Mouse (Mus musculus) thymus, postnatal 14 days (tissue): ENCODE results near the gene Stx16.

Experiments
- DNase-seq: peaks from one replicate; pipeline ENCODE4 v3.0.0; 2021

Gene Stx16

DNA sequence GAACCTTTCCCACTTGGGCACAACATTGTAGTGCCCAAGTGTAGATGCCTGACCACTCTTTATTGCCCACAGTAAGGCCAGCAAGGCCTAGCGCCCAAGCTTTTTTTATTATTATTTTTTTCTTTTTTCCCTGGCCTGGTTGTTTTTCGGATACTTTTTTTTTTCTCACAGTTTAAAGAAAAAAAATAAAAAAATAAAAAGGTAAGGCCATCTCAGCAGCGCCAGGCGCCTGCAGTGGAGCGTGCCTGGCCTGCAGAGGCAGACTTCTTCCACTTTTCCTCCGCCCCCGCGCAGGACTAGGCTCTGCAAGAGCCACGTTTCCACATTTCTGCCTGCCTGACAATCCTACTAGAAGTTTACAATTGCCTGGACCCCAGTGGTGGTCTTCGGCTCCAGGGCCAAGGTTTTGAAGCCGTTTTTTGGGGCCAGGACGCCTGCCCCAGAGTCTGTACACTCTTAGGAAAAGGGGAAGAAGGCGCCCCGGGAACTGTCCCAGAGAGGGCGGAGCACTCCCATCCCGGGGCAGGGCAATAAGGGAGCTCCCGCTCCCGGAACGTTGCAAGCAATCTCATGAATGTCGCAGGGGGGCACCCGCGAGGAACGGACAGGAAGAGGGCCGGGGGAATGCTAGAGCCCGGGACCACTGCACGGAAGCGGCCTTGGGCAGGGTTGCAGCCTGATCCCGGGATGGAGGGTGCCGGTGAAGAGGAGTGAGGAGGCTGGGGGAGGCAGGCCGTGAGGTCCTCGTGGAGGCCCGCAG lies at the start of gene Stx16:
Gene Stx16, plus strand, starts transcription at position 636 of the 760 bp plus-strand sequence.
- peak; percentile 92 for DNase-seq

DNA sequence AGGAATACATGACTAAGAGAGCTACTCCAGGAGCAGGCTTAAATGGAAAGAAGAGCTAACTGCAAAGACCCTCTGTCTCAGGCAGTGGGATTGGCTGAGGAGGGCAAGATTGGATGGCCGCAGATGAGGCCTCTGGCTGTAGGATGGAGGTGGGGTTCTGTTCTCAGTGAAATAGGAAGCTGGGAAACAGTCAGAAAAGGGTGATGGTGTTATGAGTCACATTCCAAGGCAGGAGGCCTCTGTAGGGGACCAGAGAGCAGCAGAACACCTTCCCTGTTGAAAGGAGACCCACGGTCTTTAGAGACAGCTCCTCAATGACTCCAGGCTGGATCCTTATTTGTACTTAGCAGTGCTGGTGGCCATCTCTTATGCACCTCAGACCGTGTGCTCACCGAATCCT lies 49.7 kb upstream of the Stx16 start:
- no peak for DNase-seq

DNA sequence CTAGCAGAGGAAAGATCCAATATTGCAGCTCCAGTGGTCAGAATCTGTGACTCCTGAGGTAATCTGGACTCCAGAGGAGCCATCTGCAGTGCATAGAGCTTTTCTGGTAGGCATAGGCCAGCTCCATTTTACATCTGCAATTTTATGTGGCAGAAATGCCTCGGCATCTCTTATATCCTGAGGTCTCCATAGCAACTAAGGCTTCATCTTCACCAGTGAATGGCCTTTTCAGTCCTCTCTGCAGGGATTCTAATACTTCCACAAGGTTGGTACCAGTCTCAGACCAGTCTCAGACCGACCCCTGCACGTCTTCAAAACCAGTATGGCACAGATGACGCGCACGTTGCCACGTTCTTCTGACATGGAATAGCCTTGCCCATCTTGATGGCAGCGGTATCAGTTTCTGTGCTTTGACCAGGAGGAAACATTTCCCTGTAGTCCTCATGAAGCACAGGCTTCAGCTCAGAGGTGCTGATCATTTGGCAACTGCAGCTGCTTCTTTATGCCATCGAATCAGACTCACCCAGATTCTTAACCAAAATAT lies 42.8 kb upstream of the Stx16 start:
- no peak for DNase-seq

DNA sequence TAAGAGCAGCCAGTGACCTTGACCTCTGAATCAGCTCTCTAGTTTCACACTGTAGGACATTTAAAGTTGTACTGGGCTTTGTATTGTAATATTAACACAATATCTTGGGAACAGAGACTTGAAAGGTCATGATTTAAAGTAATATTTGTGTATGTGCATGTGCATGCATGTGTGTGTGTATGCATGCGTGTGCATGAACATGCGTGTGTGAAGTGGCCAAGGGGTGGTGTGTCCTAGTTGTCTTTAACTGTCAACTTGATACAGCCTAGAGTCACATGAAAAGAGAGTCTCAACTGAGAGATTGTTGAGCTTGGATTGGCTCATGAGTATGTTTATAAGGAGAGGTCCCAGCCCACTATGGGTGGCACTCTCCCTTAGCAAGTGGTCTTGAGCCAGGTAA lies 28.5 kb upstream of the Stx16 start:
- no peak for DNase-seq

DNA sequence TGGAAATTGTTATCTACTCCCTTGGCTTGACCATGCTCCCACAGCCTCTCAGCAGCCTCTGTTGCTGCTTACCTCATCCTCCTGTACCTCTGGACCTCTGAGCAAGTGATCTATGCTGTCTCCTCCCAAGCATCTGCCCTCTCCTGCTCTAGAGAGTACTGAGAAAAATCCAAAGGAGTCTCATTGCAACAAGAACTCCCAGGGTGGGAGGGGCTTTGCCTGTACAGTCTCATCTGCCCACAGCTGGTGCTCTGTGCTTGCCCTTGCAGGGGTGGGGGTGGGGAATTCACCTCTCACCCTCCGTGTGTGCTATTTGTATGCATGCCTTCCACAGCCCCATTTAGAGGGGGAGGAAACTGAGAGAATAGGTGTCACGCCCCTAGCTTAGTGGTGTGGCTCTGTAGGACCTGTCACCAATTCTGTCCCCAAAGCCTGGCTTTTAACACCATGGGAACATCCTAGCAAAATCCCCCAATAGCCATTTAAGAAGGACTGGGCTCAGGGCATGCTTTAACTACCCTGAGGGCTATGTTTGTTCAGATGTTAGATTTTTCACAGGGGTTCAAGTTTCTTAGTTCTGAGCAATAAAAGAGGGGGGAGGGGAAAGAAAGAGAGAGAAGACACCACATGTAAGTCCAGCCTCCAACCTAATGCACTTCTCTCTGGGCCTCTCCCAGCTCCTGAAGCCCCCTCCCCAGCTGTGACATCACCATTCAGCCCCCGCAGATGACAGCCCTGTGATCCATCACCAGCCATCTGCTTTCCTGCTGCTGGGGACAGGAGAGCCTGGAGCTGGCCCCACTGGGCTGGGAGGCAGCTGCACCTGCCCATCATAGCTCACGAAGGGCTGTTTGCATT lies 26.4 kb upstream of the Stx16 start:
- DNase-seq: no peak

DNA sequence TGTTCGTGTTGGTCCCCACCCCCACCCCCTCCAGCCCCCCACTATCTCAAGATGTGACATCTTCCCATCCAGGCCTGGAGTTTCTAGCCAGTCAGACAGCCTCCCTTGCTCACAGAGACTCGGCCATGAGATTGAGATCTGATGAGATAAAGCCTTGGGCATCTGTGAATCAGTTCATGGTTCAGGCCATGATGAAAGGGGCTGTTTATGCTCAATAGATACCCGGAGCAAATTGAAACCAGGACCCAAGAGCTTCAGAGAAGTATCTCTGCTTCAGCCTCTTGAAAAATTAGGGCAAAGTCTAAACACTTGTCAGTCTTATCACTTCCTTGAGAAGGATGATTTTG lies 25.8 kb upstream of the Stx16 start:
- DNase-seq: no peak

DNA sequence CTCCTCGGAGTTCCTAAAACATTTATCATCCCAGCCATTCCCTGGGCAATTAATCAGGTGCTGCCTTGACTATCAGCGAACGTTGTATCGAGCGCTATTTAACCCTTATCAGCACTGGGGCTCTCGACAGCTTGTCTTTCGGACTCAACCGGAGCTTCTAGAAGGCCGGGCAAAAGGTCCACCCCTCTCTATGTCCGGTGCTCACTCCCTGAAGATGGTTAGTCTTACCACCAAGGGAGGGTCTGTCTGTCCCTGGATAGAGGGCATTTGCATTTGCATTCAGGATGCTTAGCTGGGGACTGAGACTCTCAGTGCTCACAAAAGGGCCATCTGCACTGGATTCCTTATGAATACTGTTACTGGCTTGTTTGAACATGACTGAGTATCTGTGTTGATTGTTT lies 25.0 kb upstream of the Stx16 start:
- no peak for DNase-seq

DNA sequence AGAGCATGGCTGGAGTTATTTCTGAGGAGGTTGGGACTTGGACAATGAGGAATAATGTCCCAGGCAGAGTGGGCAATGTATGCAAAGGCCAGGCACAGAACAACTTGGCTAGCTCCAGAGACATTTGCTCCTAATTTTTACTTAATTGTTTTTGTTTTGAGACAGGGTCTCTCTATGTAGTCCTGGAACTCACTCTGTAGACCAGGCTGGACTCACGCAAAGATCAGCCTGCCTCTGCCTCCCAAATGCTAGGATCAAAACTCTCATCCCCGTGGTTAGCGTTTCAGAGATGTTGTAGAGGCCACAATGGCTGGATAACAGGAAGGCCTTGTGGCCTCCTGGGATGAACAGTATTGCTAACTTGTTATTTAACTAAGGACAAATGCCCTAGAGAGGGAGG lies 21.6 kb upstream of the Stx16 start:
- DNase-seq: no peak

DNA sequence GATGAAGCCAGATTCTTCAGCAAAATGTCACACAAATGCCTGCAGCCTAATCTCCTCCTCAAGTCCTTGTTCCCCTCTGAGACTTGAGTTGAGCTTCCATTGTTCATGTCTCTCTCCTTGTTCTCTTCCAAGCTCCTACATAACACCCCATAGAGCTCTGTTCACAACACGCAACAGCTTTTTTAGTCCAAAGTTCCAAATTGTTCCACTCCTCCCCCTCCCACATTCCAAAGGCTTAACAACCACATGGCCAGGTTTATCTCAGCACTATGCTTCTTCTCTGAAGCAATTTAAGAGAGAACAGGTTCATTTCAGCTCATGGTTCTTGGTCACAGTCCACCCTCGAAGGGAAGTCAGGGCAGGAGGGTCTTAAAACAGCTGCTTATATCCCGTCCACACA lies 18.4 kb upstream of the Stx16 start:
- DNase-seq: no peak

DNA sequence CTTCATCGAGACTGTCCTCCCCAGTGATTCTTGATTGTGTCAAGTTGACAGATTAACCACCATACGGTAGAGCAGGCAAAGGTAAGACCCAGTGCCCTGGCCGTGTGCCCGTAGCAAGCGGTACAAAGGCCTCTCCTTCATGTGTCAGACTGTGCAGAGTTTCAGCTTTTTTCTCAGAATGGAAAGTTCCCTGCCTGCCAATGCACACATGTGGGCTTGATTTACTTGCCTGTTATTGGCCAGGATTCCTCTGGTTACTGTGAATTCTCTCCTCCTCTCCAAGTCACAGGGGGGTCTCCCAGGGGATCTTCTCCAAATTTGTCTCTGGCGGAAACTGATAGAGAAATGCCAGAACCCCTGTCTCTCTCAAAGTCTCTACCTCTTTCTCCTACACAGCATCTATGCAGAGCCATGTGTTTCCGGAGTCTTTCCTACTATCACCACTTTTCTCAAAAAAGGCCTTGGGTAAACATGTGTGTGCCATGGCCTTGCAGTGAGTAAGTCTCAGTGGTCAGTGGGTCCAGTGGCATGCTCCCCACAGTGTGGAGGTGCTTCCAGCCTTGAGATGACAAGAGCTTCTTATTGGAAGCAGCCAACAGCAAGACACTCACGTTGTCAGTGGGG lies 17.7 kb upstream of the Stx16 start:
- no peak for DNase-seq

DNA sequence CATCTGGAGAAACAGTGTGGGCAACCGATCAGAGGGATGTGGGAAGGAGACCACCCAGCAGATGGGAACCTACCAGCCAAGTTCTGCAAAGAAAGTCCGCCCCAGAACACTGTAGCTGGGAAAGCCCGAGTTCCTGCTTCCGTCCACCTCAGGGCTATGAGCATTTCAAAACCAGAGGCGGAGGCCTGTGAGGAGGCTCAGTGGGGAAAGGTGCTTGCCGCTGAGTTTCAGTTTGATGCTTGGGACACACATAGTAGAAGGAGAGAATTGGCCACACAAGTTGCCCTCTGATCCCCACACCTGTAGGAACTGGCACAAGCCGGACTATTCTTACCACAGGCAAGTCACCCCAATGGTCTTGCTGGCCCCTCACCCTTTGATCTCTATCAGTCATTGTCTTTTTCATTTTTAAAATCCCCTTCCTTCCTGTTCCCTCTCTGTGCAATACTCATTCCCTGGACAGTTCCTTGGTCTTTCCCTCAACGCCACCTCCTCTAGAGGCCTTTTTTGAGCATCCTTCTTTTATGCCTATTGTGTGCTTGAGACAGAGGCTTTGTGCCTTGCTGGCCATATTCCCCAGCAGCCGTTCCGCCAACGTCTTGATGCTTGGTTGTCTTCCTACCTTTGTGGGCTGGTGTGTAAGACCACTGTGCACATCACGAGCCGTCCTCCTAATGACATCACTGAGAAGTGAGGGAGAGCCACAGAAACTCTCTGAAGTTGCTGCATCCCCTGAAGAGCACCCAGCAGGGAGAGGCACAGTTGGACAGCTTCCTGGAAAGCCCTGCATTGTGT lies 16.3 kb upstream of the Stx16 start:
- no peak for DNase-seq

DNA sequence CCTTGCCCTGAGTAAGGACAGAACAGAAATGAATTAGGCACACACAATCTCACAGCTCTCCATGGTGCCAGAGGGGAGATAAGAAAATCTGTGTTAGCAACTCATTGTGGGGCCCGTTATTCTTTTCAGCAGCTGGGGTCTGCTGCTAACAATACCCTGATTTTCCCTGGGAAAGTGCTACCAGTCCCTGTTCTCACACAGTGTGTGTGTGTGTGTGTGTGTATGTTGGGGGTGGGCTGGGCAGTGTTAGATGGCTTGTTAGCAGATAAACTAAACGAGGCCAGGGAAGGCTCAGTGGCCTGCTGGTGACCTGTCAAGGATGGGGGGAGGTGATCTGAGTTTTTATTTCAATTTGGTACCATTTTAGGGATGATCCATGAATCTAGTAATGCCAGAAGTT lies 14.9 kb upstream of the Stx16 start:
- no peak for DNase-seq

DNA sequence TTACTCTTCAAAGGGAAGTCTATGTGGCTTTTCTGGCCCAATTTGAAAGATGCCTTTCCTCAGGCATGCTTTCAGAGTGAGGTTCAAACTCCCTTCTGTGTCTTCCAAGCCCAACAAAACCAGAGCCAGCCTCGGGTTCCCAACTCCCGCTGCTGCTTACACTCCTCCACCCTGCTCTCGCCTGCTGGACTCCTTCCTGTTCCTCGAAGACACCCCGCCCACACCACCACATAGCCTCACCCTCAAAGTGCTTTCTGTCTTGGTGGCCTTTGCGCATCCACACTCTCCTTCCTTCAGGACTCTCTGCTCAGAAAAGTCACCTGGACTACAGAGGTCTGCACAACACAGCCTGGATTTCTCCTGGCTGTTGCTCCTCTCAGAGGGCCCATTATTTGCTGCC lies 13.0 kb upstream of the Stx16 start:
- no peak for DNase-seq

DNA sequence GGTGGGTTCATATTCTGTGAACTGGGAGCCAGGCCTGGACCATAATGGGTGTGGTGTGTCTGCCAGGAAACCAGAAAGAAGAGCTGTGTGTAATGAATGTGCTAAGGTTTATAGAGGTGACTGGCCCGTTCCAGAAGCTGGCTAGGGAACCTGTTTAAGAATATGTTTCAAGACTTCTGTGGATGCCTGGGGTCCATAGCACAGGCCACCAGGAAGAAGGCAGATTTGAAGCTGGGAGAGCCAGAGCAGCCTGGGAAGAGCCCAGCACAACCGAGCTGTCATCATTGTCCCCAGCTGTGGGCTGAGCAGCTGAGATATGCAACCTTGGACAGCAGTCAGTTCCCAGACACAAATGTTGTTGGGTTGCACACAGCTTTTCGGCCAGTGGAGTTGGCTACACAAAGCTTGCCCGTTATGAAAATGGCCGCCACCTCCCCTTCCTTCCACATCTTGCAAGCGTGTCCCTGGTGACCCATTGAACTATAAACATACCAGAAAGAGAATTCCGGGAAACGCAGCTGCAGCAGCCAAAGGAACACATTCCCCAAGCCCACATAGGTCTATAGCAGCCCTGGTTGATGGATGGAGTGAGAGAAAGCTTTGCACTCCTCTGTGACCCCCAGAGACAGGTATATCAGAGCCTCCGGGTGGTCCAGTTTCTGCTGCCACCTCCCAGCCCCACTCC lies 12.4 kb upstream of the Stx16 start:
- DNase-seq: no peak

DNA sequence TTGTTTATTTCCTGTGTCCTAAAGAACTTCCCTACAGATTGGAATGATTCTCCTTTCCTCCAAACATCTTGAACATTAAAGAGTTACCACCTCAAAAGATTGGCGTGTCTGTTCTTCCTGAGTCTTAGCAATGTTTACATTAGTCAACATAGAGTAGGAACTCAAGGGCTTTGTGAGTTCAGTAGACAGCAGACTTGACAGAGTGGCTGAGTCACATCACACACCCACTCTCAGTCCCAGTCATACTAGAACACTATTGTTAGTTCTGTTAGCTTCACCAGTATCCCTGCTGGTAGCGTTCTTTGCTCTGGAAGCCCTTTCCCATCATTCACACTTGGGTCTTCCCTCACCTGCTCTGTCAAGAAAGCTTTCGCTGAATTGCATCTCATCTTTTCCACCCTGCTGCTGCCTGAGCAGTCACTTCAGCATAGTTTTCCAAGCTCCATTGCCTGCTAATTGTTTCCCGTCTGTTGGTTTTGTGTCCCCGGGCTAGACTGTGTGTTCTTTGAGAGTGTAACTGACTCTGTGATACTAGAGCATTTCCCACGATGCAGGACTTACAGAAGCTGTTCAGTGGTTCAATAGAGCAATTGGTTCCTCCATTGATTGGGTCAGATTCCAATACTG lies 8.2 kb upstream of the Stx16 start:
- no peak for DNase-seq

DNA sequence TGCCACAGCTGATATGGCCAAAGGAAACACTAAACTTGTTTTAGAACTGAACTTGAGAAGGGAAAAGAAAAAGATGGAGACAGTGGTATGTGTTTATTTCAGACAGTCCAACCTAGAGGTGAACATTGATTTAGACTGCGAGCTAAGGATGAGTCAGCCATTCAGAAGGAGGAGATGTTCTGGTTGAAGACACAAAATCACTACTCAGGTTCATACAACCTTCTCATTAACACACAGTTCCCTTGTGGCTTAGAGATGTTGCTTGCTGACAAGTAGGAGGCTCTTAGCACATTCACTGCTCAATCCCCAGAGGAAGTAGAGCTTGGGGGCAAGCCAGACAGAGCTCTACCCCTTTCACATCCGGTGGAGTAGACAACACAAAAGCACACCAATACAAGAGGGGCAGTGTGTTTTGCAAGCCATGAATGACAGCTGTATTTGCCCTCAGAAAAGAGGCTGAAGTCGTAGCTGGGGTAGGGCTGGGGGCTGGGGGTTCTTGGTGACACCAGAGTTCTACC lies 6.5 kb upstream of the Stx16 start:
- peak; percentile 13 for DNase-seq

DNA sequence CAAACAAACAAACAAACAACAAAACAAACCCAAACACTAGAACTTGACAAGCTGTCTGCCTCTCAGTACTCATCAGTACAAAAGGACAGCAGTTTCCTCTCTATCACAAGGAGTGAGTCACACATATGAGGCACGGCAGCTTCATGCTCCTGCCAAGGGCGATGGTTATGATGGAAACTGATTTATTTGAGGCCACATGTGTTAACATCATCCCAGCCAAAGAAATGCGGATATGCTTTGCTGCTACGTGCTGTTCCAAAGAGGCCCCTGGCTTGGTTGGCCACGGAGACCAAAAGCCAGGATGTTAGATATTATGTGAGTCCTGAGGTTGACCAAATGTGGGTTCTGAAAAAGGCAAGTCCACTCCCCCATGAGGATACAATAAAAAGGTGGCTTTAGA lies 4.7 kb upstream of the Stx16 start:
- DNase-seq: no peak

DNA sequence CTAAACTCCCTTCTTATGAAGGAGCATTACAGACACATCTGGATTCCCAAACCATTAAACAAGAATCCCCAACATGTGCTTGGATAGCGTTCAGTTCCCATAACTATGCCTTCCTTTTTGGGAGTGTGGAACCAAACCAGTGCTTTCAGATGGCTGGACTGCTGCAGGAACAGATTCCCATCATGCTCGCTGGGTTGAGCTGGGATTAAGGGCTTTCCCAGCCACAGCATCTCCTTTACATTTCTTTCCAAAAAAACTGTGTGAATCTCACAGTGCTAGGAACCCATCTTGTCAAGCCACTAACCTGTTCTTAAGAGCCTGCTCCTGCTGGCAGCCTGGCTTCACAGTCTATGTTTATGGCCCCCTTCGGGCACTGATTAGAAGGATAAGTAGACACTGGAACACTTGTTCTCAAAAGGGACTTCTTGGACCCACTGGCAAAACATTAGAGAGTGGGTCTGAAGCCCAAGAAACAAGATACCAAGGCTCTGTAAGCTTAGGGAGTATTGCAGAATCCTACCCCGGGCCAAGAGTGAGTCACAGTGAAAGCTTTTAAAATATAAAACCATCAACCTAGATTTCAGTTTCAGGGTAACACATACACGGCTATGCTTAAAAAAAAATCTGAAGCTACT lies 2.8 kb upstream of the Stx16 start:
- no peak for DNase-seq

DNA sequence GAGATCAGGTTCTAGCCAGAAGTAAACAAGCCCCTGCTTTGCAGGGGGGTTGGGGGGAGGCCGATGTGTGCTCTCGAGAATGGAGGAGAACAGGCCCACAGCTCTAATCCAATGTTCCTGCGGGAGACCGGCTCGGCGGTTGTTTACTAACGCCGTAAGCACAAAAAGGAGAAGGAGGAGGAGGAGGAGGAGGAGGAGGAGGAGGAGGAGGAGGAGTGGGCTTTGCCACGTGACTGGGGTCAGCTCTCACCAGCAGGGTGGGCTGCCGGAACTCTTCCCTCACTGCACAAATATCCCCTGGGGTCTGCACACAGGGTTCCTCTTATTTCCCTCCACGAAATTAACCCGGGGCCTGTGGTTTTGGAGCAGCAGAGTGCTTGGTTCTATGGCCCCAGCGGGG lies 1.5 kb upstream of the Stx16 start:
- peak; percentile 35 for DNase-seq

DNA sequence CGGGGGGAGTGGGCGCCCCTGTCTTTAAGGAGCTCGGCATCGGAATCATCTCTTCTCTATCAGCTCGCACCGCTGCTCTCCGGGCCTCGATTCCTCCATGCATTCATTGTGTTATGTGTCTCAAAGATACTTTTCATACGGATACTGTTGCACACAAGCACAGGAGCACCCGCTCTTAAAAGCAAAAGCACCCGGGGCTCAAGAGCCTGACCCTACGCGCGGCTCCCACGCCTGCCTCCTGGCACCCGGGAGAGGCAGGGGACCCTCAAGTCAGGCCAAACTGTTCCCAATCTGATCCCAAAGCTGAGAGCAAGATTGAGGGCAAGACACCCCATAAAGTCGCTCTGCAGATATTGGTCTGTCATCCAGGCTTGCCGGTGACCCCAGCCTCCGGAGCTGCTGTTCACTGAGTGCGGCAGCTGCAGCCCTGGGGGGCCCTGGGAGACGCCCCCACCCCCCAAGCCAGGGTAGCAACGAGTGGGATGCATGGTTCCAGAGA lies 987 bp upstream of the Stx16 start:
- peak; percentile 40 for DNase-seq

DNA sequence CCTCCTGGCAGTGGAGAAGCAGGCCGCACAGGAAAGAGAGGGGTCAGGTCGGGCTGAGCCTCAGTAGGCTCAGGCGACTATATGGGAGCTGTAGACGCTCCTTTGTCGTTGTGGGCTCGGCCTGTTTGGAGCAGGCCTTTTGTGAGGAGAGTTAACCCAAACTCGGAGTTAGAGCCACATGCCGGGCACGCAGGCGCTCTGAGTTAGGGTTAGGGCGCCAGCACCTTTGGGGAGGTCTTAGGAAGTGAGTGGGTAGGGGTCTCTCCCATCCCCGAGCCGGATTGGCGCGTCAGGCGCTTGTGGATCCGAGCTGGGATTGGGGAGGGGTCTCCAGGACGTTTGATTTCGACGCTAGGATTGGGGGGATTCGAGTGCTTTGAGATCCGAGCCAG lies 321 bp downstream of the Stx16 start:
- no peak for DNase-seq
